Mouse (Mus musculus): ENCODE data around the gene Il12rb1.

The Il12rb1 gene

GRCm38 (mm10) chr8:70774740-70775139 lies 33.5 kb upstream of the Il12rb1 start:
- no peak for DNase-seq

GRCm38 (mm10) chr8:70775227-70775626 lies 33.0 kb upstream of the Il12rb1 start:
- DNase-seq: no peak

GRCm38 (mm10) chr8:70775851-70776495 lies 32.3 kb upstream of the Il12rb1 start:
- DNase-seq: no peak

GRCm38 (mm10) chr8:70776496-70777444 lies 31.5 kb upstream of the Il12rb1 start, which contains the start of gene Pik3r2:
Gene Pik3r2 (minus strand): TSS chr8:70776713.
- DNase-seq: peak; percentile 95 to 97

GRCm38 (mm10) chr8:70780093-70780492 lies 28.2 kb upstream of the Il12rb1 start:
- DNase-seq: no peak

GRCm38 (mm10) chr8:70786291-70787050 lies 21.8 kb upstream of the Il12rb1 start:
- DNase-seq: no peak

- DNase-seq: no peak
Measured at GRCm38 (mm10) chr8:70787051-70787445, 21.2 kb upstream of the Il12rb1 start.

- DNase-seq: peak; percentile 60 to 63
Measured at GRCm38 (mm10) chr8:70787941-70788667, 20.1 kb upstream of the Il12rb1 start.

- DNase-seq: no peak
Measured at GRCm38 (mm10) chr8:70789046-70789445, 19.2 kb upstream of the Il12rb1 start.

- DNase-seq: no peak
Measured at GRCm38 (mm10) chr8:70790846-70791245, 17.4 kb upstream of the Il12rb1 start.

GRCm38 (mm10) chr8:70791294-70791701 lies 17.0 kb upstream of the Il12rb1 start:
- DNase-seq: peak in 1 of 2 experiments; percentile 64

- DNase-seq: peak; percentile 97 to 98
Measured at GRCm38 (mm10) chr8:70791975-70792691, 16.1 kb upstream of the Il12rb1 start.

GRCm38 (mm10) chr8:70792700-70793099 lies 15.5 kb upstream of the Il12rb1 start:
- DNase-seq: peak; percentile 91 to 94

- no peak for DNase-seq
Measured at GRCm38 (mm10) chr8:70794215-70794614, 14.0 kb upstream of the Il12rb1 start.

- no peak for DNase-seq
Measured at GRCm38 (mm10) chr8:70795370-70795769, 12.9 kb upstream of the Il12rb1 start.

- no peak for DNase-seq
Measured at GRCm38 (mm10) chr8:70796403-70797080, 11.7 kb upstream of the Il12rb1 start.

- peak; percentile 94 to 96 for DNase-seq
Measured at GRCm38 (mm10) chr8:70797081-70798070, 10.9 kb upstream of the Il12rb1 start.

GRCm38 (mm10) chr8:70798281-70798680 lies 10.0 kb upstream of the Il12rb1 start:
- DNase-seq: peak; percentile 41 to 63

- no peak for DNase-seq
Measured at GRCm38 (mm10) chr8:70800648-70801047, 7.6 kb upstream of the Il12rb1 start.

- no peak for DNase-seq
Measured at GRCm38 (mm10) chr8:70801156-70801555, 7.1 kb upstream of the Il12rb1 start.

Data from lung, adult 18-20 months (tissue).